Mouse (Mus musculus): ENCODE measurements around the gene Spn. TPM values are rescaled to one million over a fixed set of nuclear protein-coding genes. Genes with fewer than 3 reads are reported as not detected.

Spn gene
- polyA plus RNA-seq, 1 experiment from 2014 or later = not detected

DNA sequence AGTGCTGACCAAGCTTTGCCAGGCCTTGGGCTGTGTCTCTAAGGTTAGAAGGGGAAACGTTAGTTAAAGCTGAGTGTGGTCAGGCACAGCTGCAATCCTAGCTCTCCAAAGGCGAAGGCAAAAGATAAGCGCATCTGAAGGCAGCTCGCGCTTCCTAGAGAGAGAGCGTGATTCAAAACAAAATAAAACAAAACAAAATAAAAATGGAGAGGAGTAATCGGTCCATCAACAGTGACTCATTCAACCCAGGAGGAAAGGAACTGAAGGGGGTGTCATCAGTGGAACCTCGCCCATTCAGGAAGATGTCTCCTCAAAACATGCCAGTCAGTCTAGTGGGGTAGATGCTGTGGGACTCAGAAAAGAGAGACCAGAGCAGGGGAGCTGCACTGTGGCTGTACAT is 55.4 kb downstream of the Spn start:
- Histone ChIP-seq H3K4me1 (ENCODE audit: control insufficient read depth, insufficient read depth, low read length) (no peaks in the 10 kb centered on the region), H3K36me3 (ENCODE audit: control insufficient read depth, insufficient read depth, low read length) (no peaks in the 10 kb centered on the region), H3K9ac (replicated peaks; ENCODE audit: low read depth, low read length) (no peak overlapping the region), H3K9me3 (ENCODE audit: control insufficient read depth, low read length) (no peaks in the 10 kb centered on the region), H3K27ac (ENCODE audit: low read depth, low read length) (no peak overlapping the region), H3K27me3 (ENCODE audit: control insufficient read depth, insufficient read depth, low read length) (no peaks in the 10 kb centered on the region), H3K4me3 (ENCODE audit: low read depth, low read length) (no peak overlapping the region), H3K4me2 (ENCODE audit: low read depth, low read length) (no peak overlapping the region)
- WGBS = 83% methylated on average over 8 of the region's 8 CpGs
- ATAC-seq (ENCODE audit: low read depth) = no peak

Other genes starting within 250 kb of the Spn start
- 29.4 and 32.2 TPM in 2 replicates for gene Tmem219, start 214.9 kb downstream of the Spn start, polyA plus RNA-seq (2014; fragmentation: Nextera tagmentation; extraction: Ambion mirVana)
- 92.9 and 103 TPM in 2 replicates for gene Kctd13, start 208.9 kb downstream of the Spn start, polyA plus RNA-seq (2014; fragmentation: Nextera tagmentation; extraction: Ambion mirVana)
- gene Asphd1, start 188.2 kb downstream of the Spn start, polyA plus RNA-seq (2014; fragmentation: Nextera tagmentation; extraction: Ambion mirVana) = 5.8 and 10.6 TPM in 2 replicates
- gene Sez6l2, start 187.3 kb downstream of the Spn start, polyA plus RNA-seq (2014; fragmentation: Nextera tagmentation; extraction: Ambion mirVana) = 70.9 and 85.0 TPM in 2 replicates
- gene Cdipt, start 161.9 kb downstream of the Spn start, polyA plus RNA-seq (2014; fragmentation: Nextera tagmentation; extraction: Ambion mirVana) = 105 and 107 TPM in 2 replicates
- 0.86 and 1.2 TPM in 2 replicates for gene Cdiptos, start 161.7 kb downstream of the Spn start, polyA plus RNA-seq (2014; fragmentation: Nextera tagmentation; extraction: Ambion mirVana)
- 2.4 and 4.8 TPM in 2 replicates for gene Mvp, start 123.2 kb downstream of the Spn start, polyA plus RNA-seq (2014; fragmentation: Nextera tagmentation; extraction: Ambion mirVana)
- gene Pagr1b, start 121.3 kb downstream of the Spn start, polyA plus RNA-seq (2014; fragmentation: Nextera tagmentation; extraction: Ambion mirVana) = not detected in 2 replicates
- gene Pagr1a, start 120.5 kb downstream of the Spn start, polyA plus RNA-seq (2014; fragmentation: Nextera tagmentation; extraction: Ambion mirVana) = 30.4 and 46.9 TPM in 2 replicates
- gene Gm42742, start 116.7 kb downstream of the Spn start, polyA plus RNA-seq (2014; fragmentation: Nextera tagmentation; extraction: Ambion mirVana) = 36.3 and 60.2 TPM in 2 replicates
- gene Prrt2, start 116.6 kb downstream of the Spn start, polyA plus RNA-seq (2014; fragmentation: Nextera tagmentation; extraction: Ambion mirVana) = 41.4 and 63.5 TPM in 2 replicates
- 61.7 and 64.8 TPM in 2 replicates for gene Maz, start 110.8 kb downstream of the Spn start, polyA plus RNA-seq (2014; fragmentation: Nextera tagmentation; extraction: Ambion mirVana)
- gene Kif22, start 95.4 kb downstream of the Spn start, polyA plus RNA-seq (2014; fragmentation: Nextera tagmentation; extraction: Ambion mirVana) = 12.7 and 13.9 TPM in 2 replicates
- gene Zg16, start 50.5 kb downstream of the Spn start, polyA plus RNA-seq (2014; fragmentation: Nextera tagmentation; extraction: Ambion mirVana) = not detected in 2 replicates
- gene AI467606, start 46.5 kb downstream of the Spn start, polyA plus RNA-seq (2014; fragmentation: Nextera tagmentation; extraction: Ambion mirVana) = 1.4 and 1.6 TPM in 2 replicates
- 0.88 TPM in 1 of 2 replicates, not detected in the other for gene Qprt, start 15.6 kb downstream of the Spn start, polyA plus RNA-seq (2014; fragmentation: Nextera tagmentation; extraction: Ambion mirVana)
- gene Cd2bp2, start 58.2 kb upstream of the Spn start, polyA plus RNA-seq (2014; fragmentation: Nextera tagmentation; extraction: Ambion mirVana) = 58.1 and 71.9 TPM in 2 replicates
- gene Tbc1d10b, start 70.6 kb upstream of the Spn start, polyA plus RNA-seq (2014; fragmentation: Nextera tagmentation; extraction: Ambion mirVana) = 28.5 and 29.4 TPM in 2 replicates
- gene Mylpf, start 71.1 kb upstream of the Spn start, polyA plus RNA-seq (2014; fragmentation: Nextera tagmentation; extraction: Ambion mirVana) = 8.5 and 12.5 TPM in 2 replicates
- gene Zfp553, start 95.2 kb upstream of the Spn start, polyA plus RNA-seq (2014; fragmentation: Nextera tagmentation; extraction: Ambion mirVana) = 21.5 and 24.0 TPM in 2 replicates
- 7.2 and 9.1 TPM in 2 replicates for gene Sept1, start 95.3 kb upstream of the Spn start, polyA plus RNA-seq (2014; fragmentation: Nextera tagmentation; extraction: Ambion mirVana)
- 68.1 and 68.8 TPM in 2 replicates for gene Zfp771, start 106.5 kb upstream of the Spn start, polyA plus RNA-seq (2014; fragmentation: Nextera tagmentation; extraction: Ambion mirVana)
- gene Dctpp1, start 122.9 kb upstream of the Spn start, polyA plus RNA-seq (2014; fragmentation: Nextera tagmentation; extraction: Ambion mirVana) = 109 and 138 TPM in 2 replicates
- gene Sephs2, start 136.2 kb upstream of the Spn start, polyA plus RNA-seq (2014; fragmentation: Nextera tagmentation; extraction: Ambion mirVana) = 77.7 and 78.9 TPM in 2 replicates
- 0.09 and 0.17 TPM in 2 replicates for gene Itgal, start 158.4 kb upstream of the Spn start, polyA plus RNA-seq (2014; fragmentation: Nextera tagmentation; extraction: Ambion mirVana)
- 3.3 and 6.0 TPM in 2 replicates for gene Zfp768, start 207.8 kb upstream of the Spn start, polyA plus RNA-seq (2014; fragmentation: Nextera tagmentation; extraction: Ambion mirVana)
- gene Zfp747, start 238.2 kb upstream of the Spn start, polyA plus RNA-seq (2014; fragmentation: Nextera tagmentation; extraction: Ambion mirVana) = 8.4 and 9.1 TPM in 2 replicates
- 5.6 and 6.7 TPM in 2 replicates for gene 9130019O22Rik, start 249.3 kb upstream of the Spn start, polyA plus RNA-seq (2014; fragmentation: Nextera tagmentation; extraction: Ambion mirVana)

Measured in neural tube, embryonic 14.5 days (tissue).